Mouse (Mus musculus) CH12.LX (cell line): Measurements from ENCODE around the gene Hbq1b. TPM values are rescaled to one million over a fixed set of nuclear protein-coding genes. Genes with fewer than 3 reads are reported as not detected.

ENCODE experiments used
- DNase-seq: peaks from one replicate; pipeline ENCODE4 v3.0.0-alpha.2; 2013; ENCODE audit errors: extremely low read depth
- H3K27ac ChIP-seq: 2 replicates; pipeline ENCODE4 v1.5.1; 2012; ENCODE audit warnings: low read depth, mild to moderate bottlenecking, control low read depth, moderate library complexity; ENCODE audit not compliant: insufficient read depth
- H3K27me3 ChIP-seq: replicated peaks from 2 replicates; pipeline ENCODE3; 2012; ENCODE audit warnings: inconsistent platforms
- H3K36me3 ChIP-seq, 2 experiments: replicated peaks in 1 of 2; 2 replicates each; pipeline versions ENCODE3 to v1.6.1; 2012; ENCODE audit warnings: inconsistent platforms in 1 of 2, low read length in 1 of 2, mild to moderate bottlenecking in 1 of 2, mixed read lengths in 1 of 2, moderate library complexity in 1 of 2; ENCODE audit not compliant: control insufficient read depth in 1 of 2, insufficient read depth in 1 of 2
- H3K4me1 ChIP-seq, 2 experiments: 2 replicates each; pipeline ENCODE4 v1.6.1; 2012; ENCODE audit warnings: inconsistent platforms in 1 of 2, moderate library complexity in 1 of 2; ENCODE audit not compliant: insufficient read depth in 2 of 2, control insufficient read depth in 1 of 2
- H3K4me2 ChIP-seq: 2 replicates; pipeline ENCODE4 v1.6.1; 2012; ENCODE audit warnings: low read depth, mild to moderate bottlenecking, control low read depth; ENCODE audit not compliant: poor library complexity, insufficient read depth, severe bottlenecking
- H3K4me3 ChIP-seq, 3 experiments: fragments of 150-350 bp in 1 of 3; sonication (generic) in 1 of 3; replicated peaks in 1 of 3; 2 replicates each; pipeline versions ENCODE3 to v1.5.1; 2011 to 2012; ENCODE audit warnings: low read depth in 2 of 3, low read length in 2 of 3, mild to moderate bottlenecking in 2 of 3, moderate library complexity in 2 of 3, control low read depth in 1 of 3, improper control_type of control experiment in 1 of 3, inconsistent platforms in 1 of 3, mixed read lengths in 1 of 3; ENCODE audit not compliant: poor library complexity in 1 of 3
- H3K79me2 ChIP-seq: replicated peaks from 2 replicates; pipeline ENCODE4 v1.6.1; 2012; ENCODE audit warnings: mild to moderate bottlenecking, moderate library complexity; ENCODE audit not compliant: control insufficient read depth, poor library complexity, insufficient read depth, severe bottlenecking; ENCODE audit errors: extremely low read depth
- H3K9ac ChIP-seq: 2 replicates; pipeline ENCODE4 v1.6.1; 2012; ENCODE audit warnings: low read depth, mild to moderate bottlenecking, control low read depth, moderate library complexity; ENCODE audit not compliant: insufficient read depth
- H3K9me3 ChIP-seq: replicated peaks from 2 replicates; pipeline ENCODE3; 2012; ENCODE audit warnings: low read length, inconsistent platforms, mixed read lengths
- BHLHE40 ChIP-seq: IDR thresholded peaks from 2 replicates; pipeline ENCODE4 v1.6.1; 2011; ENCODE audit warnings: mild to moderate bottlenecking, low read depth, low read length, improper control_type of control experiment
- CHD1 ChIP-seq: IDR thresholded peaks from 2 replicates; pipeline ENCODE4 v1.6.1; 2012; ENCODE audit warnings: low read depth, low read length, improper control_type of control experiment, inconsistent platforms
- CHD2 ChIP-seq: IDR thresholded peaks from 2 replicates; pipeline ENCODE4 v1.6.1; 2011; ENCODE audit warnings: low read length, improper control_type of control experiment
- CTCF ChIP-seq, 2 experiments: IDR thresholded peaks in 1 of 2; conservative IDR thresholded peaks in 1 of 2; 2 replicates each; pipeline ENCODE4 v1.5.1; 2011 to 2012; ENCODE audit warnings: low read depth in 2 of 2, low read length in 2 of 2, improper control_type of control experiment in 1 of 2, inconsistent platforms in 1 of 2, mild to moderate bottlenecking in 1 of 2, moderate library complexity in 1 of 2
- E2F4 ChIP-seq: IDR thresholded peaks from 2 replicates; pipeline ENCODE4 v1.6.1; 2011; ENCODE audit warnings: low read depth, low read length, improper control_type of control experiment; ENCODE audit not compliant: insufficient replicate concordance
- ELF1 ChIP-seq: IDR thresholded peaks from 2 replicates; pipeline ENCODE4 v1.6.1; 2014; ENCODE audit warnings: low read depth, mild to moderate bottlenecking, inconsistent platforms, low read length, improper control_type of control experiment
- EP300 ChIP-seq: IDR thresholded peaks from 2 replicates; pipeline ENCODE4 v1.6.1; 2011; ENCODE audit warnings: low read length, improper control_type of control experiment
- ETS1 ChIP-seq: conservative IDR thresholded peaks from 2 replicates; pipeline ENCODE4 v1.6.1; 2012; ENCODE audit warnings: low read depth, mild to moderate bottlenecking, inconsistent platforms, low read length, improper control_type of control experiment, moderate library complexity
- GABPA ChIP-seq: IDR thresholded peaks from 2 replicates; pipeline ENCODE4 v1.6.1; 2012; ENCODE audit warnings: low read depth, low read length, improper control_type of control experiment, inconsistent platforms; ENCODE audit not compliant: insufficient replicate concordance
- HCFC1 ChIP-seq: IDR thresholded peaks from 2 replicates; pipeline ENCODE4 v1.6.1; 2012; ENCODE audit warnings: low read depth, mild to moderate bottlenecking, inconsistent platforms, low read length, improper control_type of control experiment
- IRF4 ChIP-seq: IDR thresholded peaks from 2 replicates; pipeline ENCODE4 v1.6.1; 2014; ENCODE audit warnings: low read depth, mild to moderate bottlenecking, inconsistent platforms, low read length, improper control_type of control experiment
- JUN ChIP-seq: IDR thresholded peaks from 2 replicates; pipeline ENCODE4 v1.6.1; 2011; ENCODE audit warnings: low read depth, mild to moderate bottlenecking, low read length, improper control_type of control experiment, moderate library complexity; ENCODE audit not compliant: insufficient read depth
- JUND ChIP-seq: conservative IDR thresholded peaks from 2 replicates; pipeline ENCODE4 v1.6.1; 2011; ENCODE audit warnings: low read depth, low read length, improper control_type of control experiment
- KAT2A ChIP-seq: IDR thresholded peaks from 2 replicates; pipeline ENCODE4 v1.6.1; 2012; ENCODE audit warnings: low read length, improper control_type of control experiment, inconsistent platforms; ENCODE audit not compliant: insufficient replicate concordance
- MAFK ChIP-seq: IDR thresholded peaks from 2 replicates; pipeline ENCODE4 v1.6.1; 2011; ENCODE audit warnings: low read length, improper control_type of control experiment; ENCODE audit not compliant: insufficient replicate concordance
- MAX ChIP-seq: IDR thresholded peaks from 2 replicates; pipeline ENCODE4 v1.6.1; 2011; ENCODE audit warnings: low read length, improper control_type of control experiment
- MAZ ChIP-seq: IDR thresholded peaks from 2 replicates; pipeline ENCODE4 v1.6.1; 2012; ENCODE audit warnings: low read depth, mild to moderate bottlenecking, inconsistent platforms, low read length, improper control_type of control experiment, moderate library complexity
- MEF2A ChIP-seq: IDR thresholded peaks from 2 replicates; pipeline ENCODE4 v1.6.1; 2014; ENCODE audit warnings: low read depth, mild to moderate bottlenecking, inconsistent platforms, low read length, improper control_type of control experiment, borderline replicate concordance
- MXI1 ChIP-seq: IDR thresholded peaks from 2 replicates; pipeline ENCODE4 v1.6.1; 2011; ENCODE audit warnings: mild to moderate bottlenecking, low read depth, low read length, improper control_type of control experiment
- MYC ChIP-seq: IDR thresholded peaks from 2 replicates; pipeline ENCODE4 v1.6.1; 2011; ENCODE audit warnings: low read depth, mild to moderate bottlenecking, improper control_type of control experiment, low read length
- NELFE ChIP-seq: IDR thresholded peaks from 2 replicates; pipeline ENCODE4 v1.6.1; 2011; ENCODE audit warnings: low read depth, low read length, improper control_type of control experiment
- NRF1 ChIP-seq: IDR thresholded peaks from 2 replicates; pipeline ENCODE4 v1.6.1; 2014; ENCODE audit warnings: low read depth, mild to moderate bottlenecking, inconsistent platforms, low read length, improper control_type of control experiment, moderate library complexity
- PAX5 ChIP-seq: IDR thresholded peaks from 2 replicates; pipeline ENCODE4 v1.6.1; 2012; ENCODE audit warnings: low read length, inconsistent platforms, mixed read lengths
- POLR2A ChIP-seq: IDR thresholded peaks from 2 replicates; pipeline ENCODE4 v1.6.1; 2011; ENCODE audit warnings: low read depth, mild to moderate bottlenecking, improper control_type of control experiment, low read length
- POLR2AphosphoS2 ChIP-seq: IDR thresholded peaks from 2 replicates; pipeline ENCODE4 v1.6.1; 2011; ENCODE audit warnings: low read depth, low read length, improper control_type of control experiment
- RAD21 ChIP-seq: IDR thresholded peaks from 2 replicates; pipeline ENCODE4 v1.6.1; 2011; ENCODE audit warnings: low read depth, mild to moderate bottlenecking, low read length, improper control_type of control experiment, moderate library complexity
- RCOR1 ChIP-seq: conservative IDR thresholded peaks from 2 replicates; pipeline ENCODE4 v1.6.1; 2012; ENCODE audit warnings: low read depth, mild to moderate bottlenecking, inconsistent platforms, low read length, improper control_type of control experiment
- SIN3A ChIP-seq: IDR thresholded peaks from 2 replicates; pipeline ENCODE4 v1.6.1; 2012; ENCODE audit warnings: low read length, improper control_type of control experiment, inconsistent platforms
- SMC3 ChIP-seq: IDR thresholded peaks from 2 replicates; pipeline ENCODE4 v1.6.1; 2011; ENCODE audit warnings: low read depth, low read length, improper control_type of control experiment
- TBP ChIP-seq: conservative IDR thresholded peaks from 2 replicates; pipeline ENCODE4 v1.6.1; 2011; ENCODE audit warnings: low read depth, low read length, improper control_type of control experiment
- TCF12 ChIP-seq: IDR thresholded peaks from 2 replicates; pipeline ENCODE4 v1.6.1; 2014; ENCODE audit warnings: low read depth, mild to moderate bottlenecking, inconsistent platforms, low read length, improper control_type of control experiment
- UBTF ChIP-seq: IDR thresholded peaks from 2 replicates; pipeline ENCODE4 v1.6.1; 2012; ENCODE audit warnings: low read depth, mild to moderate bottlenecking, inconsistent platforms, low read length, improper control_type of control experiment, moderate library complexity
- USF1 ChIP-seq: IDR thresholded peaks from 2 replicates; pipeline ENCODE4 v1.6.1; 2014; ENCODE audit warnings: low read depth, mild to moderate bottlenecking, inconsistent platforms, low read length, improper control_type of control experiment
- USF2 ChIP-seq: conservative IDR thresholded peaks from 2 replicates; pipeline ENCODE4 v1.6.1; 2011; ENCODE audit warnings: low read depth, low read length, improper control_type of control experiment
- ZC3H11A ChIP-seq: IDR thresholded peaks from 2 replicates; pipeline ENCODE4 v1.6.1; 2012; ENCODE audit warnings: low read depth, mild to moderate bottlenecking, inconsistent platforms, low read length, improper control_type of control experiment
- ZKSCAN1 ChIP-seq: IDR thresholded peaks from 2 replicates; pipeline ENCODE4 v1.6.1; 2012; ENCODE audit warnings: low read depth, inconsistent platforms, low read length, improper control_type of control experiment, borderline replicate concordance
- ZMIZ1 ChIP-seq: IDR thresholded peaks from 2 replicates; pipeline ENCODE4 v1.6.1; 2012; ENCODE audit warnings: low read depth, mild to moderate bottlenecking, inconsistent platforms, low read length, improper control_type of control experiment
- ZNF384 ChIP-seq: IDR thresholded peaks from 2 replicates; pipeline ENCODE4 v1.6.1; 2012; ENCODE audit warnings: low read depth, low read length, improper control_type of control experiment, inconsistent platforms
- dilution Hi-C: fragments of 300-500 bp; cut with MboI; formaldehyde crosslinking; loops from 2 replicates; pipeline ENCODE4 v1.14.3; 2020; ENCODE audit warnings: low sequenced_read_pairs; ENCODE audit not compliant: extremely low pct_unique_long_range_greater_than_20kb, extremely low pct_ligation_motif_present
- in situ Hi-C: fragments of 300-500 bp; cut with MboI; formaldehyde crosslinking; loops from 3 replicates; pipeline ENCODE4 v1.14.3; 2019; ENCODE audit warnings: low sequenced_read_pairs, low pct_ligation_motif_present, low pct_unique_long_range_greater_than_20kb, mixed read lengths
- polyA plus RNA-seq: library from polyadenylated mRNA; unstranded; fragments of >175 nt; gene quantifications from 2 replicates; pipeline ENCODE4 v1.2.1, GENCODE M21; 2012; ENCODE audit warnings: low read depth; ENCODE audit not compliant: insufficient read length
- total RNA-seq, 2 experiments: library from RNA; depleted of rRNA; stranded (reverse); fragments of 300-350 nt in 1 of 2; fragments of >200 nt in 1 of 2; gene quantifications; 2 replicates each; pipeline ENCODE4 v1.2.3; 2012 to 2014

Hbq1b gene
- total and polyA plus RNA-seq, 3 experiments = not detected

DNA sequence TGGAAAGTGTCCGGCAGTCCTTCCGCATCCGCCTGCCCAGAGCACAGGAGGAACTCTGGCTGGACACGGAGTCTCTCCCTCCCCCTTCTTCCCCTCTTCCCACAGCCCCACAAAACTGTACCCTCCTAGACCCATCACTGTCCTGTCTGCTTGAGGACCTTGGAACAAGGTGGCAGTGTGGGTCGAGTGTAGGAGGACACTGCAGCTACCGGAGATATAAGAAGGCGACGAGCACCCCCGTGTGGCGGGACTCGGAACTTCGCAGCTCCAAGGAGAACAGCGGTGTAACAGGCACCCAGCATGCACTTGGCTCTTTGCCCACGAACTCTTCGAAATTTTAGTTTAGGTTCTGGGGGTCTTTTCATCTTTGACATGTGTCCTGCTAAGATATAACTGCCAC, 37.8 kb downstream of the Hbq1b start:
- Histone ChIP-seq H3K4me1 (peaks cover 3 to 17% of the 10 kb centered on the region in 2 experiments; a peak in 3 of 4 replicates), H3K27me3 (peaks cover 15% of the 10 kb centered on the region), H3K27ac (no peak overlapping the region), H3K9ac (peak overlapping the region; percentile 64), H3K4me2 (peak overlapping the region; percentile 96)
- dilution Hi-C loops = no loop called here
- in situ Hi-C loops = loop anchor here (5.0 to 25.0 kb wide), 2 partner anchors 37 to 337 kb away; partner anchors contain the start of gene Hbq1b
- TF ChIP-seq ETS1 = no peak
- 0 out of 2 replicates have a peak, but pooled peaks have one; percentile 11 for TF ChIP-seq MAFK
- TF ChIP-seq USF2 = no peak; the same call in 1 of the 2 replicates
- peak; percentile 66 for TF ChIP-seq SIN3A
- no peak for TF ChIP-seq GABPA
- peak; percentile 65; the same call in 1 of the 2 replicates for TF ChIP-seq NELFE
- TF ChIP-seq SMC3 = peak; percentile 78
- peak; percentile 73; the same call in 1 of the 2 replicates for TF ChIP-seq MAZ
- TF ChIP-seq UBTF = no peak
- TF ChIP-seq ZMIZ1 = no peak
- 0 out of 2 replicates have a peak, but pooled peaks have one; percentile 39 for TF ChIP-seq CHD2
- TF ChIP-seq USF1 = no peak
- 0 out of 2 replicates have a peak, but pooled peaks have one; percentile 56 for TF ChIP-seq TBP
- no peak for TF ChIP-seq ZC3H11A
- TF ChIP-seq MYC = 0 out of 2 replicates have a peak, but pooled peaks have one; percentile 52
- no peak for TF ChIP-seq PAX5
- TF ChIP-seq NRF1 = no peak; the same call in 1 of the 2 replicates
- no peak for TF ChIP-seq E2F4
- TF ChIP-seq ELF1 = peak; percentile 68; the same call in 1 of the 2 replicates
- no peak for TF ChIP-seq POLR2AphosphoS2
- TF ChIP-seq POLR2A = peak; percentile 41; the same call in 1 of the 2 replicates
- no peak for TF ChIP-seq JUND
- TF ChIP-seq CTCF (conservative IDR thresholded peaks at IDR 0.05 in 1 of 2, IDR thresholded peaks at IDR 0.05 in 1 of 2; ENCODE audit: low read depth in 2 of 2, low read length in 2 of 2) = peak; percentile 90 to 99
- TF ChIP-seq BHLHE40 = 0 out of 2 replicates have a peak, but pooled peaks have one; percentile 19
- TF ChIP-seq EP300 = peak; percentile 31; the same call in 1 of the 2 replicates
- no peak; the same call in none of the 2 replicates for TF ChIP-seq TCF12
- peak; percentile 69; the same call in 1 of the 2 replicates for TF ChIP-seq MAX
- peak; percentile 68 for TF ChIP-seq IRF4
- TF ChIP-seq ZNF384 = no peak
- peak; percentile 94 for TF ChIP-seq RAD21
- TF ChIP-seq HCFC1 = peak; percentile 11
- 0 out of 2 replicates have a peak, but pooled peaks have one; percentile 26 for TF ChIP-seq KAT2A
- TF ChIP-seq MEF2A = peak; percentile 41; the same call in 1 of the 2 replicates
- TF ChIP-seq RCOR1 = no peak
- TF ChIP-seq JUN = no peak
- no peak for TF ChIP-seq CHD1
- TF ChIP-seq ZKSCAN1 = no peak
- no peak; the same call in 1 of the 2 replicates for TF ChIP-seq MXI1
- TF ChIP-seq, all 38 proteins: peak for 19
- DNase-seq = peak; percentile 94
- Histone ChIP-seq H3K36me3 (no peaks in the 10 kb centered on the region), H3K4me3 (peak overlapping the region; percentile 15 to 58 (median 33)), H3K9me3 (no peaks in the 10 kb centered on the region), H3K79me2 (no peaks in the 10 kb centered on the region)
